26 mouse cellular contexts compared by ENCODE assay signal in genomic region chr19:12638049-12638448, GRCm38 (mm10). TPM values are rescaled to one million over a fixed set of nuclear protein-coding genes. Genes with fewer than 3 reads are reported as not detected.
A peak's percentile ranks its signal among the peaks of the same experiment; 100 is the strongest.
DNase-seq lines count a peak whose midpoint lies in the region; ATAC-seq and TF ChIP-seq lines count a peak whose summit lies in the region.
"Had no signal": no experiment of that assay in that cellular context is flagged by ENCODE, and none has a peak within 500 bp of the region (broad histone marks: within the 10 kb centered on the region; RNA-seq: fewer than 3 reads in every experiment).

No protein-coding gene starts in this region.

- H3K9ac ChIP-seq in kidney, embryonic 15.5 days, result no peak overlapping the region
- no peak overlapping the region for H3K9ac ChIP-seq in liver, embryonic 16.5 days (ENCODE audit: low read depth, low read length)
- H3K9ac ChIP-seq in liver, postnatal 0 days (replicated peaks), result no peak overlapping the region
- no peak overlapping the region for H3K9ac ChIP-seq in midbrain, embryonic 16.5 days (ENCODE audit: low read depth, low read length)
- H3K9ac ChIP-seq: forebrain, embryonic 13.5 days; hindbrain, embryonic 12.5 days; hindbrain, embryonic 15.5 days had no signal

- no peaks in the 10 kb centered on the region for H3K36me3 ChIP-seq in kidney, embryonic 15.5 days
- no peaks in the 10 kb centered on the region for H3K36me3 ChIP-seq in liver, embryonic 16.5 days (ENCODE audit: control insufficient read depth, insufficient read depth)
- no peaks in the 10 kb centered on the region for H3K36me3 ChIP-seq in liver, postnatal 0 days (replicated peaks; ENCODE audit: insufficient read depth, low read length)
- no peaks in the 10 kb centered on the region for H3K36me3 ChIP-seq in midbrain, embryonic 16.5 days (ENCODE audit: control insufficient read depth, insufficient read depth, low read length)
- H3K36me3 ChIP-seq: forebrain, embryonic 10.5 days; hindbrain, embryonic 12.5 days; hindbrain, embryonic 15.5 days had no signal

- DNase-seq in kidney, adult 9 months, result peak; percentile 34
- no peak for DNase-seq in liver
- no peak for DNase-seq in liver, postnatal 0 days
- DNase-seq: adrenal gland, postnatal 10 days; adrenal gland, postnatal 36 days; B cell, adult 2 months; cerebellum, adult 18-20 months; cerebellum, adult 9-10 months; cerebellum, postnatal 14 days; gastrocnemius, postnatal 10 days; gastrocnemius, postnatal 36 days; heart, adult 11 months had no signal

- 85% methylated on average over 1 of the region's 1 CpGs for WGBS in kidney, embryonic 15.5 days
- WGBS in liver, embryonic 16.5 days (ENCODE audit: insufficient replicate concordance), result 44% methylated on average over 1 of the region's 1 CpGs
- WGBS in liver, postnatal 0 days (ENCODE audit: insufficient replicate concordance), result 50% methylated on average over 1 of the region's 1 CpGs
- 91% methylated on average over 1 of the region's 1 CpGs for WGBS in midbrain, embryonic 16.5 days

- H3K4me2 ChIP-seq in kidney, embryonic 15.5 days, result no peak overlapping the region
- no peak overlapping the region for H3K4me2 ChIP-seq in liver, embryonic 16.5 days (ENCODE audit: low read depth, low read length)
- no peak overlapping the region for H3K4me2 ChIP-seq in liver, postnatal 0 days (ENCODE audit: low read depth, low read length)
- H3K4me2 ChIP-seq in midbrain, embryonic 16.5 days (ENCODE audit: low read length), result no peak overlapping the region
- H3K4me2 ChIP-seq: forebrain, embryonic 13.5 days; heart, embryonic 11.5 days; hindbrain, embryonic 12.5 days; hindbrain, embryonic 15.5 days had no signal

- no peaks in the 10 kb centered on the region for H3K27me3 ChIP-seq in kidney, embryonic 15.5 days
- H3K27me3 ChIP-seq in liver, embryonic 16.5 days (ENCODE audit: control insufficient read depth, insufficient read depth, low read depth, low read length), result no peaks in the 10 kb centered on the region
- no peaks in the 10 kb centered on the region for H3K27me3 ChIP-seq in liver, postnatal 0 days (ENCODE audit: insufficient read depth, low read length)
- H3K27me3 ChIP-seq in midbrain, embryonic 16.5 days (ENCODE audit: control insufficient read depth, insufficient read depth, low read depth, low read length), result no peaks in the 10 kb centered on the region
- H3K27me3 ChIP-seq: forebrain, embryonic 13.5 days; hindbrain, embryonic 12.5 days; hindbrain, embryonic 15.5 days had no signal

- no peak overlapping the region for H3K27ac ChIP-seq in kidney, embryonic 15.5 days
- no peak overlapping the region for H3K27ac ChIP-seq in liver, embryonic 16.5 days (ENCODE audit: low read length)
- H3K27ac ChIP-seq in liver, postnatal 0 days (ENCODE audit: low read depth), result peak overlapping the region; percentile 77
- no peak overlapping the region for H3K27ac ChIP-seq in midbrain, embryonic 16.5 days (ENCODE audit: low read length)
- H3K27ac ChIP-seq: forebrain, embryonic 10.5 days; forebrain, embryonic 13.5 days; hindbrain, embryonic 12.5 days; hindbrain, embryonic 15.5 days had no signal

- no peaks in the 10 kb centered on the region for H3K4me1 ChIP-seq in kidney, embryonic 15.5 days
- H3K4me1 ChIP-seq in liver, embryonic 16.5 days (ENCODE audit: control insufficient read depth, low read depth, low read length), result no peaks in the 10 kb centered on the region
- 0 out of 2 replicates have a peak, but pooled peaks cover 5% of the 10 kb centered on the region for H3K4me1 ChIP-seq in liver, postnatal 0 days (ENCODE audit: insufficient read depth)
- H3K4me1 ChIP-seq in midbrain, embryonic 16.5 days (ENCODE audit: control insufficient read depth, insufficient read depth, low read length), result no peaks in the 10 kb centered on the region
- H3K4me1 ChIP-seq: forebrain, embryonic 10.5 days; forebrain, embryonic 13.5 days; hindbrain, embryonic 12.5 days; hindbrain, embryonic 15.5 days had no signal

- H3K4me3 ChIP-seq in kidney, embryonic 15.5 days (replicated peaks), result no peak overlapping the region
- no peak overlapping the region for H3K4me3 ChIP-seq in liver, embryonic 16.5 days (ENCODE audit: low read depth, low read length)
- H3K4me3 ChIP-seq in liver, postnatal 0 days (ENCODE audit: low read depth, low read length), result no peak overlapping the region
- no peak overlapping the region for H3K4me3 ChIP-seq in midbrain, embryonic 16.5 days (ENCODE audit: low read depth, low read length)
- H3K4me3 ChIP-seq: forebrain, embryonic 10.5 days; forebrain, embryonic 13.5 days; hindbrain, embryonic 12.5 days; hindbrain, embryonic 15.5 days had no signal

- no peak for TF ChIP-seq CTCF in liver, postnatal 0 days (IDR thresholded peaks at IDR 0.05; ENCODE audit: low read depth)

- no peaks in the 10 kb centered on the region for H3K9me3 ChIP-seq in kidney, embryonic 15.5 days (replicated peaks)
- no peaks in the 10 kb centered on the region for H3K9me3 ChIP-seq in liver, embryonic 16.5 days (replicated peaks; ENCODE audit: control insufficient read depth, low read length)
- no peaks in the 10 kb centered on the region for H3K9me3 ChIP-seq in liver, postnatal 0 days (ENCODE audit: low read length)
- H3K9me3 ChIP-seq in midbrain, embryonic 16.5 days (replicated peaks; ENCODE audit: control insufficient read depth, low read length, poor library complexity, severe bottlenecking), result no peaks in the 10 kb centered on the region
- H3K9me3 ChIP-seq: forebrain, embryonic 10.5 days; forebrain, embryonic 13.5 days; hindbrain, embryonic 12.5 days; hindbrain, embryonic 15.5 days had no signal

- ATAC-seq in kidney, embryonic 15.5 days (replicated peaks; ENCODE audit: low FRiP score), result no peak
- ATAC-seq in liver, embryonic 16.5 days (ENCODE audit: low read depth), result peak; percentile 47; the same call in 1 of the 2 replicates
- ATAC-seq in liver, postnatal 0 days, result peak; percentile 84
- no peak for ATAC-seq in midbrain, embryonic 16.5 days
- ATAC-seq: activated CD4-positive, CD25-positive, alpha-beta regulatory T cell, adult 4 months; forebrain, embryonic 13.5 days; forebrain, embryonic 16.5 days had no signal

- TF ChIP-seq EP300 in liver, postnatal 0 days (IDR thresholded peaks at IDR 0.05; ENCODE audit: low read depth), result 0 out of 2 replicates have a peak, but pooled peaks have one; percentile 13

RNA-seq across cellular contexts. Expression of gene Glyat, which starts 4.9 kb away (rescaled TPM):
- 11.5 and 12.6 TPM in 2 replicates for polyA plus RNA-seq in kidney, embryonic 15.5 days (2015; fragmentation: Nextera tagmentation; extraction: Ambion mirVana)
- 0.23 and 0.38 TPM in 2 replicates for polyA plus RNA-seq in liver, embryonic 16.5 days (2015; fragmentation: Nextera tagmentation; extraction: Ambion mirVana)
- 6.0 and 6.5 TPM in 2 replicates for polyA plus RNA-seq in liver, postnatal 0 days (2015; fragmentation: Nextera tagmentation; extraction: Ambion mirVana)
- polyA plus RNA-seq in midbrain, embryonic 16.5 days (2015; fragmentation: Nextera tagmentation; extraction: Ambion mirVana), result not detected in 2 replicates
- polyA plus RNA-seq: activated CD4-positive, CD25-positive, alpha-beta regulatory T cell, adult 4 months; embryonic facial prominence, embryonic 11.5 days; embryonic facial prominence, embryonic 14.5 days; forebrain, embryonic 10.5 days; forebrain, embryonic 13.5 days; forebrain, embryonic 16.5 days; heart, embryonic 11.5 days; heart, embryonic 14.5 days; heart, postnatal 0 days; hindbrain, embryonic 12.5 days; hindbrain, embryonic 15.5 days had no signal

RNA-seq across cellular contexts. Expression of gene Olfr1442, which starts 32.2 kb away (rescaled TPM):
- polyA plus RNA-seq in kidney, embryonic 15.5 days (2015; fragmentation: Nextera tagmentation; extraction: Ambion mirVana), result not detected in 2 replicates
- polyA plus RNA-seq in liver, embryonic 16.5 days (2015; fragmentation: Nextera tagmentation; extraction: Ambion mirVana), result not detected in 2 replicates
- not detected in 2 replicates for polyA plus RNA-seq in liver, postnatal 0 days (2015; fragmentation: Nextera tagmentation; extraction: Ambion mirVana)
- not detected in 2 replicates for polyA plus RNA-seq in midbrain, embryonic 16.5 days (2015; fragmentation: Nextera tagmentation; extraction: Ambion mirVana)
- polyA plus RNA-seq: activated CD4-positive, CD25-positive, alpha-beta regulatory T cell, adult 4 months; embryonic facial prominence, embryonic 11.5 days; embryonic facial prominence, embryonic 14.5 days; forebrain, embryonic 10.5 days; forebrain, embryonic 13.5 days; forebrain, embryonic 16.5 days; heart, embryonic 11.5 days; heart, embryonic 14.5 days; heart, postnatal 0 days; hindbrain, embryonic 12.5 days; hindbrain, embryonic 15.5 days had no signal

RNA-seq across cellular contexts. Expression of gene Gm4952, which starts 38.3 kb away (rescaled TPM):
- 0.23 and 0.27 TPM in 2 replicates for polyA plus RNA-seq in kidney, embryonic 15.5 days (2015; fragmentation: Nextera tagmentation; extraction: Ambion mirVana)
- 20.2 and 22.6 TPM in 2 replicates for polyA plus RNA-seq in liver, embryonic 16.5 days (2015; fragmentation: Nextera tagmentation; extraction: Ambion mirVana)
- polyA plus RNA-seq in liver, postnatal 0 days (2015; fragmentation: Nextera tagmentation; extraction: Ambion mirVana), result 248 and 262 TPM in 2 replicates
- 0.09 TPM in 1 of 2 replicates, not detected in the other for polyA plus RNA-seq in midbrain, embryonic 16.5 days (2015; fragmentation: Nextera tagmentation; extraction: Ambion mirVana)
- polyA plus RNA-seq: activated CD4-positive, CD25-positive, alpha-beta regulatory T cell, adult 4 months; forebrain, embryonic 10.5 days; forebrain, embryonic 13.5 days; forebrain, embryonic 16.5 days; heart, embryonic 14.5 days; heart, postnatal 0 days; hindbrain, embryonic 12.5 days had no signal

RNA-seq across cellular contexts. Expression of gene Olfr1443, which starts 39.9 kb away (rescaled TPM):
- polyA plus RNA-seq in kidney, embryonic 15.5 days (2015; fragmentation: Nextera tagmentation; extraction: Ambion mirVana), result not detected in 2 replicates
- not detected in 2 replicates for polyA plus RNA-seq in liver, embryonic 16.5 days (2015; fragmentation: Nextera tagmentation; extraction: Ambion mirVana)
- polyA plus RNA-seq in liver, postnatal 0 days (2015; fragmentation: Nextera tagmentation; extraction: Ambion mirVana), result not detected in 2 replicates
- polyA plus RNA-seq in midbrain, embryonic 16.5 days (2015; fragmentation: Nextera tagmentation; extraction: Ambion mirVana), result not detected in 2 replicates
- polyA plus RNA-seq: activated CD4-positive, CD25-positive, alpha-beta regulatory T cell, adult 4 months; embryonic facial prominence, embryonic 11.5 days; embryonic facial prominence, embryonic 14.5 days; forebrain, embryonic 10.5 days; forebrain, embryonic 13.5 days; forebrain, embryonic 16.5 days; heart, embryonic 11.5 days; heart, embryonic 14.5 days; heart, postnatal 0 days; hindbrain, embryonic 12.5 days; hindbrain, embryonic 15.5 days had no signal

RNA-seq across cellular contexts. Expression of gene Keg1, which starts 57.5 kb away (rescaled TPM):
- polyA plus RNA-seq in kidney, embryonic 15.5 days (2015; fragmentation: Nextera tagmentation; extraction: Ambion mirVana), result 57.5 and 58.1 TPM in 2 replicates
- 7.1 and 9.5 TPM in 2 replicates for polyA plus RNA-seq in liver, embryonic 16.5 days (2015; fragmentation: Nextera tagmentation; extraction: Ambion mirVana)
- 16.3 and 20.3 TPM in 2 replicates for polyA plus RNA-seq in liver, postnatal 0 days (2015; fragmentation: Nextera tagmentation; extraction: Ambion mirVana)
- polyA plus RNA-seq in midbrain, embryonic 16.5 days (2015; fragmentation: Nextera tagmentation; extraction: Ambion mirVana), result not detected in 2 replicates
- polyA plus RNA-seq: activated CD4-positive, CD25-positive, alpha-beta regulatory T cell, adult 4 months; embryonic facial prominence, embryonic 11.5 days; embryonic facial prominence, embryonic 14.5 days; forebrain, embryonic 10.5 days; forebrain, embryonic 13.5 days; forebrain, embryonic 16.5 days; heart, embryonic 11.5 days; heart, embryonic 14.5 days; heart, postnatal 0 days; hindbrain, embryonic 12.5 days; hindbrain, embryonic 15.5 days had no signal

Comparison
In these comparisons a context has a peak if more than half of its experiments do, and no peak if none do; other contexts are left out.
1. ATAC-seq: peak in liver, embryonic 16.5 days (single experiment) and liver, postnatal 0 days (single experiment); none in kidney, embryonic 15.5 days (single experiment) and midbrain, embryonic 16.5 days (single experiment).
2. RNA of gene Gm4952, which starts 38.3 kb away (polyA plus RNA-seq): 248 to 262 TPM in liver, postnatal 0 days and 20.2 to 22.6 TPM in liver, embryonic 16.5 days; 0.23 to 0.27 TPM in kidney, embryonic 15.5 days and 0.09 TPM in midbrain, embryonic 16.5 days; every median in the first group is over 10 times any median in the second.